Mouse (Mus musculus) spleen, adult 2 months (tissue): Measurements from ENCODE around the gene Stard7.

ENCODE experiments used
- CTCF ChIP-seq: fragments of 200-500 bp; IDR thresholded peaks from 2 replicates; pipeline ENCODE4 v1.5.1; 2011; ENCODE audit warnings: mild to moderate bottlenecking, inconsistent platforms; ENCODE audit not compliant: insufficient read depth, insufficient read length, insufficient replicate concordance; ENCODE audit errors: extremely low read depth
- POLR2A ChIP-seq: fragments of 200-500 bp; IDR thresholded peaks from 2 replicates; pipeline ENCODE4 v1.6.1; 2011; ENCODE audit warnings: low read depth, low read length, inconsistent platforms

- TF ChIP-seq CTCF: no peak
- no peak for TF ChIP-seq POLR2A
Measured at GRCm38 (mm10) chr2:127324456-127324855, 54.4 kb downstream of the Stard7 start.
